Mouse (Mus musculus): ENCODE results near the gene Igfbp5. TPM values are rescaled to one million over a fixed set of nuclear protein-coding genes. Genes with fewer than 3 reads are reported as not detected.

The Igfbp5 gene
- 85.0 and 112 TPM in 2 replicates for polyA plus RNA-seq (2014; fragmentation: Nextera tagmentation; extraction: Ambion mirVana)

GRCm38 (mm10) chr1:72874287-72875211 is at the start of gene Igfbp5:
Gene Igfbp5, minus strand, starts transcription at chr1:72874884.
- no peaks in the 10 kb centered on the region for H3K27me3 ChIP-seq (ENCODE audit: control insufficient read depth, insufficient read depth, low read length)
- under 1% methylated on average over 37 of the region's 38 CpGs for WGBS
- peak within 1 kb of the TSS; percentile 70 for H3K9ac ChIP-seq (replicated peaks; ENCODE audit: low read depth, low read length)
- peak; percentile 49 for ATAC-seq (ENCODE audit: low read depth)
- H3K36me3 ChIP-seq (ENCODE audit: control insufficient read depth, insufficient read depth, low read length) = no peaks in the 10 kb centered on the region
- peak within 1 kb of the TSS; percentile 55 for H3K4me3 ChIP-seq (ENCODE audit: low read depth, low read length)
- H3K9me3 ChIP-seq (ENCODE audit: control insufficient read depth, low read length) = no peaks in the 10 kb centered on the region
- H3K4me2 ChIP-seq (ENCODE audit: low read depth, low read length) = peak within 1 kb of the TSS; percentile 92
- H3K4me1 ChIP-seq (ENCODE audit: control insufficient read depth, insufficient read depth, low read length) = 0 out of 2 replicates have a peak, but pooled peaks cover 6% of the 10 kb centered on the region
- H3K27ac ChIP-seq (ENCODE audit: low read depth, low read length) = peak within 1 kb of the TSS; percentile 85

GRCm38 (mm10) chr1:72914815-72915214 is 40.1 kb upstream of the Igfbp5 start:
- Histone ChIP-seq H3K4me3 (ENCODE audit: low read depth, low read length) (no peak overlapping the region), H3K27me3 (ENCODE audit: control insufficient read depth, insufficient read depth, low read length) (no peaks in the 10 kb centered on the region), H3K4me1 (ENCODE audit: control insufficient read depth, insufficient read depth, low read length) (no peaks in the 10 kb centered on the region), H3K9me3 (ENCODE audit: control insufficient read depth, low read length) (no peaks in the 10 kb centered on the region), H3K27ac (ENCODE audit: low read depth, low read length) (no peak overlapping the region), H3K4me2 (ENCODE audit: low read depth, low read length) (no peak overlapping the region), H3K36me3 (ENCODE audit: control insufficient read depth, insufficient read depth, low read length) (no peaks in the 10 kb centered on the region), H3K9ac (replicated peaks; ENCODE audit: low read depth, low read length) (no peak overlapping the region)
- WGBS = 77% methylated on average over 6 of the region's 6 CpGs
- no peak for ATAC-seq (ENCODE audit: low read depth)

GRCm38 (mm10) chr1:72913073-72913472 is 38.4 kb upstream of the Igfbp5 start:
- H3K4me2 ChIP-seq (ENCODE audit: low read depth, low read length) = no peak overlapping the region
- H3K27me3 ChIP-seq (ENCODE audit: control insufficient read depth, insufficient read depth, low read length) = no peaks in the 10 kb centered on the region
- H3K4me1 ChIP-seq (ENCODE audit: control insufficient read depth, insufficient read depth, low read length) = no peaks in the 10 kb centered on the region
- H3K4me3 ChIP-seq (ENCODE audit: low read depth, low read length) = no peak overlapping the region
- H3K36me3 ChIP-seq (ENCODE audit: control insufficient read depth, insufficient read depth, low read length) = no peaks in the 10 kb centered on the region
- no peak overlapping the region for H3K27ac ChIP-seq (ENCODE audit: low read depth, low read length)
- no peak for ATAC-seq (ENCODE audit: low read depth)
- H3K9me3 ChIP-seq (ENCODE audit: control insufficient read depth, low read length) = no peaks in the 10 kb centered on the region
- WGBS = 97% methylated on average over 5 of the region's 5 CpGs
- H3K9ac ChIP-seq (replicated peaks; ENCODE audit: low read depth, low read length) = no peak overlapping the region

GRCm38 (mm10) chr1:72895821-72896220 is 21.1 kb upstream of the Igfbp5 start:
- Histone ChIP-seq H3K4me3 (ENCODE audit: low read depth, low read length) (no peak overlapping the region), H3K9me3 (ENCODE audit: control insufficient read depth, low read length) (no peaks in the 10 kb centered on the region), H3K4me1 (ENCODE audit: control insufficient read depth, insufficient read depth, low read length) (no peaks in the 10 kb centered on the region), H3K4me2 (ENCODE audit: low read depth, low read length) (no peak overlapping the region), H3K9ac (replicated peaks; ENCODE audit: low read depth, low read length) (no peak overlapping the region), H3K36me3 (ENCODE audit: control insufficient read depth, insufficient read depth, low read length) (no peaks in the 10 kb centered on the region), H3K27me3 (ENCODE audit: control insufficient read depth, insufficient read depth, low read length) (no peaks in the 10 kb centered on the region), H3K27ac (ENCODE audit: low read depth, low read length) (no peak overlapping the region)
- WGBS = 78% methylated on average over 2 of the region's 2 CpGs
- ATAC-seq (ENCODE audit: low read depth) = no peak

- H3K27ac ChIP-seq (ENCODE audit: low read depth, low read length) = no peak overlapping the region
- 48% methylated on average over 1 of the region's 1 CpGs for WGBS
- H3K4me1 ChIP-seq (ENCODE audit: control insufficient read depth, insufficient read depth, low read length) = no peaks in the 10 kb centered on the region
- H3K9ac ChIP-seq (replicated peaks; ENCODE audit: low read depth, low read length) = no peak overlapping the region
- H3K36me3 ChIP-seq (ENCODE audit: control insufficient read depth, insufficient read depth, low read length) = no peaks in the 10 kb centered on the region
- H3K4me3 ChIP-seq (ENCODE audit: low read depth, low read length) = no peak overlapping the region
- no peaks in the 10 kb centered on the region for H3K9me3 ChIP-seq (ENCODE audit: control insufficient read depth, low read length)
- H3K4me2 ChIP-seq (ENCODE audit: low read depth, low read length) = no peak overlapping the region
- ATAC-seq (ENCODE audit: low read depth) = no peak
- no peaks in the 10 kb centered on the region for H3K27me3 ChIP-seq (ENCODE audit: control insufficient read depth, insufficient read depth, low read length)
Measured at GRCm38 (mm10) chr1:72887910-72888309, 13.2 kb upstream of the Igfbp5 start.

- H3K9ac ChIP-seq (replicated peaks; ENCODE audit: low read depth, low read length) = no peak overlapping the region
- no peak overlapping the region for H3K4me2 ChIP-seq (ENCODE audit: low read depth, low read length)
- no peak overlapping the region for H3K4me3 ChIP-seq (ENCODE audit: low read depth, low read length)
- H3K36me3 ChIP-seq (ENCODE audit: control insufficient read depth, insufficient read depth, low read length) = no peaks in the 10 kb centered on the region
- ATAC-seq (ENCODE audit: low read depth) = no peak
- no peaks in the 10 kb centered on the region for H3K4me1 ChIP-seq (ENCODE audit: control insufficient read depth, insufficient read depth, low read length)
- H3K9me3 ChIP-seq (ENCODE audit: control insufficient read depth, low read length) = no peaks in the 10 kb centered on the region
- H3K27ac ChIP-seq (ENCODE audit: low read depth, low read length) = no peak overlapping the region
- no peaks in the 10 kb centered on the region for H3K27me3 ChIP-seq (ENCODE audit: control insufficient read depth, insufficient read depth, low read length)
- WGBS = 94% methylated on average over 7 of the region's 7 CpGs
Measured at GRCm38 (mm10) chr1:72885819-72886169, 11.1 kb upstream of the Igfbp5 start.

- no peak overlapping the region for H3K9ac ChIP-seq (replicated peaks; ENCODE audit: low read depth, low read length)
- no peaks in the 10 kb centered on the region for H3K4me1 ChIP-seq (ENCODE audit: control insufficient read depth, insufficient read depth, low read length)
- H3K9me3 ChIP-seq (ENCODE audit: control insufficient read depth, low read length) = no peaks in the 10 kb centered on the region
- no peak for ATAC-seq (ENCODE audit: low read depth)
- no peak overlapping the region for H3K27ac ChIP-seq (ENCODE audit: low read depth, low read length)
- H3K36me3 ChIP-seq (ENCODE audit: control insufficient read depth, insufficient read depth, low read length) = no peaks in the 10 kb centered on the region
- WGBS = 85% methylated on average over 11 of the region's 11 CpGs
- no peak overlapping the region for H3K4me3 ChIP-seq (ENCODE audit: low read depth, low read length)
- H3K27me3 ChIP-seq (ENCODE audit: control insufficient read depth, insufficient read depth, low read length) = no peaks in the 10 kb centered on the region
- H3K4me2 ChIP-seq (ENCODE audit: low read depth, low read length) = no peak overlapping the region
Measured at GRCm38 (mm10) chr1:72885111-72885818, 10.6 kb upstream of the Igfbp5 start.

- no peak overlapping the region for H3K4me2 ChIP-seq (ENCODE audit: low read depth, low read length)
Measured at GRCm38 (mm10) chr1:72879319-72879634, 4.6 kb upstream of the Igfbp5 start.

More at GRCm38 (mm10) chr1:72879319-72879634, 4.6 kb upstream of the Igfbp5 start:
- Histone ChIP-seq H3K9ac (replicated peaks; ENCODE audit: low read depth, low read length) (no peak overlapping the region), H3K4me3 (ENCODE audit: low read depth, low read length) (no peak overlapping the region), H3K9me3 (ENCODE audit: control insufficient read depth, low read length) (no peaks in the 10 kb centered on the region), H3K27me3 (ENCODE audit: control insufficient read depth, insufficient read depth, low read length) (no peaks in the 10 kb centered on the region), H3K4me1 (ENCODE audit: control insufficient read depth, insufficient read depth, low read length) (0 out of 2 replicates have a peak, but pooled peaks cover 6% of the 10 kb centered on the region), H3K36me3 (ENCODE audit: control insufficient read depth, insufficient read depth, low read length) (no peaks in the 10 kb centered on the region), H3K27ac (ENCODE audit: low read depth, low read length) (no peak overlapping the region)
- WGBS = 57% methylated on average over 4 of the region's 4 CpGs
- no peak for ATAC-seq (ENCODE audit: low read depth)

Measured in neural tube, embryonic 14.5 days (tissue).